Mouse (Mus musculus) duodenum, adult 2 months (tissue): ENCODE results near the gene Taar2. TPM values are rescaled to one million over a fixed set of nuclear protein-coding genes. Genes with fewer than 3 reads are reported as not detected.

ENCODE experiments used
- polyA plus RNA-seq: library from polyadenylated mRNA; depleted of rRNA; stranded (reverse); fragments of >200 nt; gene quantifications from 2 replicates; pipeline ENCODE4 v1.2.3, GENCODE M21; 2012; ENCODE audit warnings: low replicate concordance; rRNA removed

Gene Taar2
- polyA plus RNA-seq = not detected in 2 replicates

DNA sequence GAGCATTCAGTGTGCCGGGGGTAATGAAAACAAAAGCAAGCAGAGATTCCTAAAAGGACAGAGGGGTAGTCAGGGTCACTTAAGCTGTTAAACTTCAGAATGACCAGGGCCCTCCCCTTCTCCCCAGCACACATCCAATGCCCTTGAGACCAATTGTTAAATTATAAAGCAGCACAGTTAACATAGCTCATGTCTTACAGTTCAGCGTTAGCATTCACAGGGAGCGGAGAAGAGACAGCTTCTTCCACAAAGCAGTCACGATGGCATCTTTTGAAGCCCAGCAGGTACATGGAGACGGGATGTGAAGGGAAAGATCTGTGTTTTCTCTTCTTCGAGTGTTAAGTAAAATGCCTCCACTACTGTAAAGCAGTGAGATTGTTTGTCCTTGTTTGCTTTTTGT is at the start of gene Taar2:
Taar2 (plus strand) TSS at position 261 of the 400 bp plus-strand sequence.

DNA sequence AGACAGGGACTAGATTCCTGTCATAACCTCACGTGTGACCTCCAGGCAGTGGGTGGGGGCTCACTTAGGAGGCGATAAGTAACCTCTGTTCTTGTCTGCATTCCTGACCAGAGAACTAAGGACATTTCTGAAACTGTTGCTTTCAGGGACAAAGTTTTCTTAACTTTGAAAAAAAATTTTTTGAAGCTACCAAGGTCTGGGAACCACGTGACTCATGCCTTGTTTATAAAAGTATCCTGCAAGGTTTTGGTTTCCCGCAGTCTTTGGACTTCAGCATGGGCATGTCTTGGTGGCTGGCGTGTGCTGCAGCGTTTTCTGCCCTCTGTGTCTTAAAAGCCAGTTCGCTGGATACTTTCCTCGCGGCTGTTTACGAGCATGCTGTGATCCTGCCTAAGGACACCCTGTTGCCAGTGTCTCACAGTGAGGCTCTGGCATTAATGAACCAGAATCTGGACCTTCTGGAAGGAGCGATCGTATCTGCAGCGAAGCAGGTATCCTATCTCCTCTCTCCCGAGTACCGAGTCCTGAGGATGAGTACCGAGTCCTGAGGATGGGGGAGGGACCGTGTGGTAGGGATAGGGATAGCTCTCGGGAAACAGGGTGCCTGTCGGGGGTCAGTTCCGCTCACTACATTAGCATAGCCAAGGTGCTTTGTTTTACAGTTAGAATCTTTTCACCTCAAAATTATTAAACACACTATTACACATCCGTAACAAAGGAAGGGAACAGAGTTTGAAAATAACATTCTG is 43.6 kb upstream of the Taar2 start, which contains the start of gene Vnn1:
Vnn1 (plus strand) TSS at position 88 of the 749 bp plus-strand sequence.

DNA sequence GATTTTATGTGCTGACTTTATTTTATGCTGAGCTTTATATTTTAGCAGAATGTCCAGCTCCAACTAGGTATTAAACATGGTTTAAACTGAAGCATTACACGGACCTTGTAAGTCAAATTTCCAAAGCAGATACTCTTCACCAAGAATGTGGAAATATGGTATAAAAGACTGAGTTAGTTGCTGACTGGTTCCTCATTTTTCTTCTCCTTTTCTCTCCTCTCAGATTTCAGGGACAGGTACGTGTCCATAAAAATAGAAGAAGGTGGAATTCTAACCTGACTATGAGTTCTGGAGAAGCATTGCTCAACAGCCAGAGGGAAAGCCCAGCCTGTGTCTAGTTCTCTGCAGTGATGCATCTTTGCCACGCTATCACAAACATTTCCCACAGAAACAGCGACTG is 18.3 kb upstream of the Taar2 start, which contains the start of gene Taar1:
Taar1 (plus strand) TSS at position 301 of the 400 bp plus-strand sequence.

DNA sequence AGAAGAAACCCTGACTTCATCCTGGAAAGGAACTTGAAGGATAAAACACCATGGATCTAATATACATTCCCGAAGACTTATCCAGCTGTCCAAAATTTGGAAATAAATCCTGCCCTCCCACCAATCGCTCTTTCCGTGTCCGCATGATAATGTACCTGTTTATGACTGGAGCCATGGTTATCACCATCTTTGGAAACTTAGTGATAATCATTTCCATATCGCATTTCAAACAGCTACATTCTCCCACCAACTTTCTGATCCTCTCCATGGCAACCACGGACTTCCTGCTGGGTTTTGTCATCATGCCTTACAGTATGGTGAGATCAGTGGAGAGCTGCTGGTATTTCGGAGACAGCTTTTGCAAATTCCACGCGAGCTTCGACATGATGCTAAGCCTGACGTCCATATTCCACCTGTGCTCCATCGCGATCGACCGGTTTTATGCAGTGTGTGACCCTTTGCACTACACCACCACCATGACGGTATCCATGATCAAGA is 11.2 kb downstream of the Taar2 start, which contains the start of gene Taar3:
Taar3 (plus strand) TSS at position 51 of the 498 bp plus-strand sequence.

DNA sequence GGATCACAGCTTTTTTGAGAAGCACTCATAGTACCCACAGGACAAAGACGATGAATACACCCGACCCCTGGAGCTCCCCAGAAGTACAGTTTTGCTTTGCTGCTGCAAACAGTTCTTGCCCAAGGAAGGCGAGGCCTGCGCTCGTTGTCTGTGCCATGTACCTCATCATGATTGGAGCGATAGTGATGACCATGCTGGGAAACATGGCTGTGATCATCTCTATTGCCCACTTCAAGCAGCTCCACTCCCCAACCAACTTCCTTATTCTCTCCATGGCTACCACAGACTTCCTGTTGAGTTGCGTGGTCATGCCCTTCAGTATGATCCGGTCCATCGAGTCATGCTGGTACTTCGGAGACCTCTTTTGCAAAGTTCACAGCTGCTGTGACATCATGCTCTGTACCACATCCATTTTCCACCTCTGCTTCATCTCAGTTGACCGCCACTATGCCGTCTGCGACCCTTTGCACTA is 22.1 kb downstream of the Taar2 start, which contains the start of gene Taar4:
Taar4 (plus strand) TSS at position 51 of the 472 bp plus-strand sequence.

DNA sequence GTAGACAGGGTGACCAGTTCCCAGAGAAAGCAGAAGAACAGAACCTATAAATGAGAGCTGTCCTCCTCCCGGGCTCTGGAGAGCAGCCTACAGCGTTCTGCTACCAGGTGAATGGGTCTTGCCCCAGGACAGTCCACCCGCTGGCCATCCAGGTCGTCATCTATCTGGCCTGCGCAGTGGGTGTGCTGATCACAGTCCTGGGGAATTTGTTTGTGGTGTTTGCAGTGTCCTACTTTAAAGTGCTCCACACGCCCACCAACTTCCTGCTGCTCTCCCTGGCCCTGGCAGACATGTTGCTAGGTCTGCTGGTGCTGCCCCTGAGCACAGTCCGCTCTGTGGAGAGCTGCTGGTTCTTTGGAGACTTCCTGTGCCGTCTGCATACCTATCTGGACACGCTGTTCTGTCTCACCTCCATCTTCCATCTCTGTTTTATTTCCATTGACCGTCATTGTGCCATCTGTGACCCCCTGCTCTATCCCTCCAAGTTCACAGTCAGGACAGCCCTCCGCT is 32.3 kb downstream of the Taar2 start, which contains the start of gene Taar5:
Taar5 (plus strand) TSS at position 51 of the 510 bp plus-strand sequence.

DNA sequence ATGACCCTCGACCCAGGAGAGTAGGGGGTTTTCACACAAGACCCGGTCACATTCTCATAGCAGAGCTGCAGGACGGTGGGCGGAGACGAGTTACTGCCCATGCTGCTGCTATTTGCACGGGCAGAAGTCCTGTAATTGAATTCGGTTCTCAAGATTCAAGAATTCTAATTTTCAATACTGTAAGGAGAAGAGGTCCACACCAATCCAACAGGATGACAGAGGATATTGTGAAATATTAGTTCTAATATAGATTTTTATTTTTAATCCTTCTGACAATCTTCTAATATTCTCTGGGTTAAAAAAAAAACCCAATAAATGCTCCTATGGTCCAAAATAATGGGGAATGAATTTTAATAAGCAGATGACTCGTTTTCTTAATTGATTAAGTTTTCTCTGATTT is 47.2 kb downstream of the Taar2 start, which contains the start of gene Taar6:
Taar6 (minus strand) TSS at position 101 of the 400 bp plus-strand sequence.

Other genes starting within 250 kb of the Taar2 start
- gene Rps12, start 151.3 kb upstream of the Taar2 start, polyA plus RNA-seq = 993 and 1,173 TPM in 2 replicates
- gene Slc18b1, start 141.6 kb upstream of the Taar2 start, polyA plus RNA-seq = 11.7 and 18.5 TPM in 2 replicates
- 0.40 TPM in 1 of 2 replicates, not detected in the other for gene Vnn3, start 87.1 kb upstream of the Taar2 start, polyA plus RNA-seq
- 5.2 and 38.5 TPM in 2 replicates for gene Vnn1, start 43.9 kb upstream of the Taar2 start, polyA plus RNA-seq
- not detected in 2 replicates for gene Taar1, start 18.2 kb upstream of the Taar2 start, polyA plus RNA-seq
- not detected in 2 replicates for gene Taar3, start 11.0 kb downstream of the Taar2 start, polyA plus RNA-seq
- gene Taar4, start 21.9 kb downstream of the Taar2 start, polyA plus RNA-seq = not detected in 2 replicates
- not detected in 2 replicates for gene Taar5, start 32.1 kb downstream of the Taar2 start, polyA plus RNA-seq
- not detected in 2 replicates for gene Taar6, start 47.1 kb downstream of the Taar2 start, polyA plus RNA-seq
- gene Taar7a, start 54.9 kb downstream of the Taar2 start, polyA plus RNA-seq = not detected in 2 replicates
- gene Taar7b, start 61.4 kb downstream of the Taar2 start, polyA plus RNA-seq = not detected in 2 replicates
- gene Taar7d, start 88.7 kb downstream of the Taar2 start, polyA plus RNA-seq = not detected in 2 replicates
- not detected in 2 replicates for gene Taar7e, start 99.0 kb downstream of the Taar2 start, polyA plus RNA-seq
- gene Taar7f, start 110.9 kb downstream of the Taar2 start, polyA plus RNA-seq = not detected in 2 replicates
- not detected in 2 replicates for gene Taar8a, start 137.9 kb downstream of the Taar2 start, polyA plus RNA-seq
- 0.11 TPM in 1 of 2 replicates, not detected in the other for gene Taar8b, start 153.7 kb downstream of the Taar2 start, polyA plus RNA-seq
- 0.22 TPM in 1 of 2 replicates, not detected in the other for gene Taar8c, start 163.3 kb downstream of the Taar2 start, polyA plus RNA-seq
- gene Taar9, start 171.0 kb downstream of the Taar2 start, polyA plus RNA-seq = 0.09 TPM in 1 of 2 replicates, not detected in the other
- 33.6 and 42.2 TPM in 2 replicates for gene Stx7, start 210.7 kb downstream of the Taar2 start, polyA plus RNA-seq